Mouse (Mus musculus) spleen, adult 2 months (tissue): ENCODE results near the gene Mat2b.

Source experiments
- CTCF ChIP-seq: fragments of 200-500 bp; IDR thresholded peaks from 2 replicates; pipeline ENCODE4 v1.5.1; 2011; ENCODE audit warnings: mild to moderate bottlenecking, inconsistent platforms; ENCODE audit not compliant: insufficient read depth, insufficient read length, insufficient replicate concordance; ENCODE audit errors: extremely low read depth
- POLR2A ChIP-seq: fragments of 200-500 bp; IDR thresholded peaks from 2 replicates; pipeline ENCODE4 v1.6.1; 2011; ENCODE audit warnings: low read depth, low read length, inconsistent platforms

GRCm38 (mm10) chr11:40718324-40718723 lies 23.3 kb upstream of the Mat2b start:
- TF ChIP-seq CTCF (no peak), POLR2A (no peak)
